Mouse (Mus musculus) macrophage (primary cell): ENCODE measurements around the gene Elfn1. TPM values are rescaled to one million over a fixed set of nuclear protein-coding genes. Genes with fewer than 3 reads are reported as not detected.
"Not testable (repeated sequence)": the region's sequence is repeated elsewhere in the genome, so short reads cannot be mapped to it uniquely, and the experiment has no call there.

ENCODE experiments used
- H3K27ac ChIP-seq: fragments of 350-480 bp; formaldehyde crosslinking; 2 replicates; pipeline ENCODE4 v1.9.0; 2021
- H3K36me3 ChIP-seq: fragments of 350-480 bp; formaldehyde crosslinking; 2 replicates; pipeline ENCODE4 v1.9.0; 2021; ENCODE audit errors: inconsistent target
- H3K4me3 ChIP-seq: fragments of 350-480 bp; formaldehyde crosslinking; 2 replicates; pipeline ENCODE4 v1.9.0; 2021; ENCODE audit errors: inconsistent target
- H3K79me2 ChIP-seq: fragments of 350-480 bp; formaldehyde crosslinking; 2 replicates; pipeline ENCODE4 v1.9.0; 2021; ENCODE audit errors: inconsistent target
- whole genome bisulfite sequencing: methylation state at CpG from one replicate; pipeline ENCODE4 v1.1.7; 2026; ENCODE audit warnings: inconsistent platforms; ENCODE audit not compliant: missing documents; 5-methylcytosine and 5-hydroxymethylcytosine counted together
- polyA plus RNA-seq: library from polyadenylated mRNA; stranded (reverse); fragments of 250-400 nt; gene quantifications from 3 replicates; pipeline ENCODE4 v1.2.4, GENCODE M21; 2018; ENCODE audit warnings: inconsistent platforms

The Elfn1 gene
- polyA plus RNA-seq, 1 experiment from 2014 or later: not detected

GRCm38 (mm10) chr5:139976584-139976983 lies 68.8 kb downstream of the Elfn1 start:
- no peaks in the 10 kb centered on the region for H3K36me3 ChIP-seq
- H3K4me3 ChIP-seq: no peak overlapping the region
- no peaks in the 10 kb centered on the region for H3K79me2 ChIP-seq
- WGBS: 60% methylated on average over 4 of the region's 4 CpGs
- no peak overlapping the region for H3K27ac ChIP-seq

DNA sequence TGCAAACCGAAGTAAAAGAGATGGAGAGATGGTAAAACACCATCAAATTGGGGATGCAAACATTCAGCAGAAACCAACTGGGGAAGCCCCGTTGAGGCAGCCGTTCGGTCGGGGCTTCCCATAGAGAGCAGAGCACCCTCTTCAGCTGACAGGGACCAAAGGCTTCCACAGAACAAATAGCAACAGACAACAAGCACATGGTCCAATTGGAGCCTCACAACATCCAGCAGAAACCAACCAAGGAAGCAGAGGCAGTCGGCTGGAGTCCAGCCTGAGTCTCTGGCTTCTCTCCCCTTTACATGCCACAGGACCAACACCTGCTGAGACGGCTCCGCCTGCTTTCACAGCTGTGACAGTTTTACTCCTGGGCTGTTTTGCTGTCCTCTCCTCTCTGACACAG lies 69.7 kb downstream of the Elfn1 start:
- Histone ChIP-seq H3K36me3 (no peaks in the 10 kb centered on the region), H3K4me3 (no peak overlapping the region), H3K79me2 (no peaks in the 10 kb centered on the region), H3K27ac (no peak overlapping the region)
- WGBS: 38% methylated on average over 8 of the region's 8 CpGs

DNA sequence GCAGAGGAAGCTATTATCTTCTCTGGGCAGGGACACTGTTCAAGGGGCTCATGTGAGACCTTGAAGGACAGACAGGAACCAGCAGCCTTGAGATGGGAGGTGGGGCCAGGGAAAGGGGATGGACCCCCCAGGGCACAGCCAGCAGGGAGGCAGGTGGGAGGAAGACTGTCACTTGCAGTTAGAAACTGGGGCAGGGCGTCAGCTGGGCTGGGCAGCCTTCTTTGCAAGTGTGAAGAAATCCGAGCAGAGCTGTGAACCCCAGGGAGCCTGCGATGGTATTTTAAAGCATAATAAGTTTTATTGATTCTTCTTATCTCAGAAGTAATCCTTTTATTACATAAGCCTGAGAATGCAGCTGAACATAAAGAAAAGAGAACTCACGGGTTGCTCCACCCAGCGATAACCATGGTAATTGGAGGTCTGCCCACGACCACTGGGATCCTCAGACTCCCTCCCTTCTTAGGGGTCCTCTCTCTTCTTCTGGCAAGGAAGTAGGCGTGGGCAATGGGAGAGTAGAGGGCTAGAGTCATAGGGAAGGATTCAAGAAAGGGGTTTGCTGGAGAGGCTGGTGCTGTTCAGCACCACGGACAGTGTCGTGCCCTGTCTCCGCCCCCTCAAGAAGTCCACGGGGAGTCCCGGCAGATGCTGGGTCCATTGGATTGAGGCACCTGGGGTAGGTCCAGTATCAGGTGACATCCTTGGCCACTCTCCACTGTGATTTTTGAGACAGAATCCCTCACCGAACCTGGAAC lies 71.0 kb downstream of the Elfn1 start:
- no peaks in the 10 kb centered on the region for H3K36me3 ChIP-seq
- no peak overlapping the region for H3K4me3 ChIP-seq
- no peaks in the 10 kb centered on the region for H3K79me2 ChIP-seq
- H3K27ac ChIP-seq: no peak overlapping the region
- WGBS: 14% methylated on average over 13 of the region's 13 CpGs

DNA sequence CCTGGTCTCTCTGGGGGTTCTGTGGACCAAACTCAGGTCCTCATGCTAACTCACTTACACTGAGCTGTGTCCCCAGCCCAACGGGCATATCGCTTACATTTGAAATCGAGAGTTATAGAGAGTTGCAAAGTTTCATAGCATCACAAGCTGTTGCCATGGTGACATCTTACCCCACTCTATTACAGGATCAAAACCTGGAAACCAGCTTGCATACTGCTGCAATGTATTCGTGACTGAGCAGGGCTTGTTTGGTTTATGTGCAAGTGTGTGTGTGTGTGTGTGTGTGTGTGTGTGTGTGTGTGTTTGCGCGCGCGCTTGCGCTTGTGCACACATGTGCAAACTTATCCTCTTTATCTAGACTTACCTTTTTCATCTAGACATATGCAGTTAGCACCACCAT lies 71.6 kb downstream of the Elfn1 start:
- Histone ChIP-seq H3K79me2 (no peaks in the 10 kb centered on the region), H3K27ac (no peak overlapping the region), H3K4me3 (no peak overlapping the region), H3K36me3 (no peaks in the 10 kb centered on the region)
- 70% methylated on average over 5 of the region's 9 CpGs for WGBS

GRCm38 (mm10) chr5:139981976-139982375 lies 74.2 kb downstream of the Elfn1 start:
- Histone ChIP-seq H3K4me3 (no peak overlapping the region), H3K36me3 (no peaks in the 10 kb centered on the region)

DNA sequence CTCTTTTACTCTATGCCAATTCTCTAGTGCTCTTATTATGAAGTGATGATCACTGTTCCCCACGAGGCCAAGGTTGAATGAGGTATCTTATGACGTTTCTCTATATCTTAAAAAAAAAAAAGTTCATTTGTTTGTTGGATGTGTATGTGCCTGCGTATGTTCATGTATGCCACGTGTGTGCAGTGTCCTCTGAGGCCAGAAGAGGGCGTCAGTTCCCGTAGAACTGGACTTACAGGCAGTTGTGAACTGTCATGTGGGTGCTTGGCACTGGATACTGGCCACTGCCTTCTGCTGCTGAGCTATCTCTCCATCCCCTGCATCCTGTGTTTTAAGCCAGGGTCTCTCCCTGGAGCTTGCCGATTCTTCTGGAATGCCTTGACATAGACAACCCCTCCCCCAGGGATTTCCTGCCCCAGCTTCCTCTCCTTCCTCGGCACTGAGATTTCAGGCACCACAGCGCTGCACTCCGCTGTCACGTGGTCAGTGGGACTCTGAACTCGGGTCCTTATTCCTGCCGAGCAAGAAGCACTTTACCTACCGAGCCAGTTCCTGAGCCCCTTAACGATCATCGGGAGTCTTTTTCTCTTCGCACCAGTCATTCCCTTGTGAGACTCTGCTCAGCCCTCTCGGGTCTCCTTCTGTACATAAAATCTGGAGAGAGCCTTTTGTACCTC lies 77.5 kb downstream of the Elfn1 start:
- Histone ChIP-seq H3K27ac (no peak overlapping the region), H3K36me3 (no peaks in the 10 kb centered on the region), H3K4me3 (no peak overlapping the region), H3K79me2 (no peaks in the 10 kb centered on the region)
- 34% methylated on average over 18 of the region's 18 CpGs for WGBS

More at GRCm38 (mm10) chr5:139981976-139982375, 74.2 kb downstream of the Elfn1 start:
- 92% methylated on average over 1 of the region's 1 CpGs for WGBS
- Histone ChIP-seq H3K79me2 (no peaks in the 10 kb centered on the region), H3K27ac (no peak overlapping the region)

- 84% methylated on average over 3 of the region's 3 CpGs for WGBS
- Histone ChIP-seq H3K27ac (no peak overlapping the region), H3K4me3 (no peak overlapping the region), H3K79me2 (no peaks in the 10 kb centered on the region), H3K36me3 (no peaks in the 10 kb centered on the region)
These were observed 83.8 kb downstream of the Elfn1 start for GRCm38 (mm10) chr5:139991531-139991930.

DNA sequence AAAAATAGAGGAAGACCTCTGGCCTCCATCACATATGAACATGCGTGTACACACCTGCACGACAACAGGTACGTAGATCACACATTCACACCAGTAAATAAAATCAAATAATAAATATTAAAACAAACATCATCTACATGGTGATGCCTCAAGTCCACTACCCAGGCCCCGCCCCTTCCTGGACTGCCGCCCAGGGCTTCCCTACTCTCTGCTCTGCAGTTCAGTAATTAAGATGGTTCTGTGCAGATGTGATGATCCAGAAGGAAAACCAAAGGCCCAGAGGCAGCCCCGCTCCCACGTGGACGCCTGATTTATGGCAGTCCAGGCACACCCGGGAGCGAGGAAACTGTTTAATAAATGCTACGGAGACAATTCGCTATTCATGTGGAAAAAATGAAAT lies 90.6 kb downstream of the Elfn1 start:
- not testable (repeated sequence) for H3K27ac ChIP-seq, H3K4me3 ChIP-seq, H3K79me2 ChIP-seq, H3K36me3 ChIP-seq
- 95% methylated on average over 7 of the region's 12 CpGs for WGBS

DNA sequence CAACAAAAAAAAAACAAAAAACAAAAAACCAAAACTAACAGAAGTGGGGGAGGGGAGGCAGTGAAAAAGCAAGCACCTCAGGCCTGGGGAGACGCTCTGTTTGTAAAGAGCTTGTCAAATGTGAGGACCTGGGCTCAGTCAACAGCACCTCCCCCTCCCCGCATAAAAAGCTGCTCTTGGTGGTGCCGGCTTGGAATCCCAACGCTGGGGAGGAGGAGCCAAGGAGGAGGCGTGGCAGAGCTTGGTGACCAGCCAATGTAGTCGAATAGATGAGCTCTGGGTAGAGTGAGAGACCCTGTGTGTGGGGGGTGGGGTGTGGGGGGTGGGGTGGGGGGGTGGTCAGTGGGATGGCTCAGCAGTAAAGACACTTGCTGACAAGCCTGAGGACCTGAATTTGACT lies 91.2 kb downstream of the Elfn1 start:
- no peak overlapping the region for H3K4me3 ChIP-seq
- H3K27ac ChIP-seq: no peak overlapping the region
- WGBS: 80% methylated on average over 2 of the region's 6 CpGs
- no peaks in the 10 kb centered on the region for H3K36me3 ChIP-seq
- no peaks in the 10 kb centered on the region for H3K79me2 ChIP-seq

- Histone ChIP-seq H3K36me3 (no peaks in the 10 kb centered on the region), H3K4me3 (no peak overlapping the region), H3K27ac (no peak overlapping the region), H3K79me2 (no peaks in the 10 kb centered on the region)
- WGBS: 72% methylated on average over 3 of the region's 3 CpGs
These were observed 94.8 kb downstream of the Elfn1 start for GRCm38 (mm10) chr5:140002541-140002940.

DNA sequence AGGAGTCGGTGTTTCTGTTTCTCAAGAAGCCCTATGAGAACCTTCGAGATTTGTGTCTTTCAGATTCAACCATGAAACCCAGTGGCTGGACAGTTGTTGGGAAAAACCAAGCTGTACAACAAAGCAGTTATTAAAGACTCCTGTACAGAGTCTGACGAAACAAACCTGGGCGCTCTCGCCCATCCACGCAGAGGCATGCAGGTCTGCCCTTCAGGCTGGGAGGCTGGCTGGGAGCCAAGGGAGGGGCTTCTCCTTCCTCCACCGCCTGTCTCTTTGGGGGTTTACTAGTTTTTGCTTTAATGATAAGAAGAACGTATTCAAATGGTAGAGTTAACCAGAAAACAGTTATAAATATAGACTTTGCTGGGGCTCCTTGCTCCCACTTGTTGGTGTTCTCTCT lies 99.1 kb downstream of the Elfn1 start:
- H3K27ac ChIP-seq: no peak overlapping the region
- WGBS: 95% methylated on average over 8 of the region's 8 CpGs

GRCm38 (mm10) chr5:140007656-140008522 lies 100.1 kb downstream of the Elfn1 start:
- H3K27ac ChIP-seq: no peak overlapping the region
- H3K36me3 ChIP-seq: no peaks in the 10 kb centered on the region
- 80% methylated on average over 9 of the region's 9 CpGs for WGBS
- no peaks in the 10 kb centered on the region for H3K79me2 ChIP-seq
- H3K4me3 ChIP-seq: no peak overlapping the region

More for the DNA sequence above, 99.1 kb downstream of the Elfn1 start:
- Histone ChIP-seq H3K4me3 (no peak overlapping the region), H3K79me2 (no peaks in the 10 kb centered on the region), H3K36me3 (no peaks in the 10 kb centered on the region)

- Histone ChIP-seq H3K4me3 (no peak overlapping the region), H3K27ac (no peak overlapping the region), H3K79me2 (no peaks in the 10 kb centered on the region), H3K36me3 (no peaks in the 10 kb centered on the region)
- 98% methylated on average over 5 of the region's 5 CpGs for WGBS
These were observed 100.7 kb downstream of the Elfn1 start for GRCm38 (mm10) chr5:140008523-140008806.

DNA sequence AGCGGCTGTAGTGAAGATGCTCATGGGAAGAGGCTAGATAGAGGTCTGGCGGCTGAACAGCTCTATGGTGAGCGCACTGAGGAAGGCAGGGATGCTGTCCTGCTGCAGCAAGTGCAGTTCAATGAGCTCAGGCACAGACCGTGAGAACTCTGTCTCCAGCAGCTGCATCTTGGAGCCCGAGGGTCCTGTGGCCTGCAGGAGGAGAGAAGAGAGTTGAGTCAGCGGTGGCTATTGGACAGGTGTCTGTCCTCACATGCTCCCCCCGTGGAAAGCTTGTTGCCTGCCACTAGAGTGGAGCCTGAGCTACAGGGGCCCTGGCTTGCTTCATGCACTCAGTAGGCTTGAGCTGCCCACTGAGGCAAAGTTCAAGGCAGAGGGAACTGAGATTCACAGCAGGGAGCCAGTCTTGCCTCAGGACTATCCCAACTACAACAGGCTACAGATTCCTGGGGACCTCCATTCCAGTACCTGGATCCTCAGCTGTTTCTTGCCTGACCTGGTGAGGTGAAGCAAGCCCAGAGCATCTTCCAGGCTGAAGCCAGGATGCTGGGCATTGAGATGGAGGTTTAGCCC lies 101.4 kb downstream of the Elfn1 start:
- Histone ChIP-seq H3K36me3 (no peaks in the 10 kb centered on the region), H3K79me2 (no peaks in the 10 kb centered on the region), H3K4me3 (no peak overlapping the region), H3K27ac (no peak overlapping the region)
- 95% methylated on average over 7 of the region's 7 CpGs for WGBS

- 85% methylated on average over 3 of the region's 3 CpGs for WGBS
- Histone ChIP-seq H3K4me3 (no peak overlapping the region), H3K27ac (no peak overlapping the region), H3K36me3 (no peaks in the 10 kb centered on the region), H3K79me2 (no peaks in the 10 kb centered on the region)
These were observed 102.7 kb downstream of the Elfn1 start for GRCm38 (mm10) chr5:140010405-140010804.
